Mouse (Mus musculus) ovary, postnatal 36 days (tissue): ENCODE data around the gene Spsb4.

Experiments used
- DNase-seq: peaks from one replicate; pipeline ENCODE4 v3.0.0; 2022; ENCODE audit warnings: low spot score, mixed read lengths

Gene Spsb4

GRCm38 (mm10) chr9:96899004-96899403 is 119.6 kb downstream of the Spsb4 start:
- no peak for DNase-seq

DNA sequence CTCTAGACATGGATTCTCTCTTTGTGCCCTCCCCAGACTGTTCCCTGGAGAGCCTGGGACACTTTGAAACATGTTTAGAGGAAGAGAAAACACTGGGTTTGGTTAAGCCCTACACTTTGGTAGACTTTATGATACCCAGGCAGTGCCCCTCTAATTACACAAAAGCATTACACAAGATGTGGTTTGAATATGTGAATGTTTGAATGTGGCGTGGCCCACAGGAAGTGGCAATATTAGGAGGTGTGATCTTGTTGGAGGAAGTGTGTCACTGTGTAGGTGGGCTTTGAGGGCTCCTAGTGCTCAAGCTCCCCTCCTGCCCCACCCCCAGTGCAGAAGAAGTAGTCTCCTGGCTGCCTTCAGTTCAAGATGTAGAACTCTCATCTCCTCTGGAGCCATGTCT is 122.0 kb downstream of the Spsb4 start:
- no peak for DNase-seq

GRCm38 (mm10) chr9:96893582-96893981 is 125.1 kb downstream of the Spsb4 start:
- no peak for DNase-seq
